Mouse (Mus musculus): Measurements from ENCODE around the gene Shisal1. TPM values are rescaled to one million over a fixed set of nuclear protein-coding genes. Genes with fewer than 3 reads are reported as not detected.

The Shisal1 gene
- total and polyA plus RNA-seq, 3 experiments = not detected

DNA sequence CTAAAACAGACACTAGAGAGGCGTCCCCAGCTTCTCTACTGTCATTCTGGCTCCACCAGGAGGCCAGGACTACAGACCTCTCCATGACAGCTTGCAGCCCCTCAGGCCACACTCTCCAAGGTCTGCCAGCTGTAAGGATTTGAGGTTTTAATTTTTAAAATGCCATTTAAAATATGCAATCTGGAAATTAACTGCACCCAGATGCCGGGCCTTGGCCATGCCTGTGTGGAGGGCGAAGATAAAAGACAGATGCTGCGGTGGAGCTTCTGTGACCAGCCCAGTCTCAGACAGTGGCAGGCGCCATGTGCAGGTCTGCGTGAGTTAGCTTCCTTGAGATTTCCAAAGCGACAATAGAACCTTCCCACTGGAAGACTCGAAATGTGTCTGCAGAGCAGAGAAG is 36.8 kb downstream of the Shisal1 start:
- H3K27ac ChIP-seq (ENCODE audit: control insufficient read depth, low read depth, low read length) = no peak overlapping the region
- H3K79me2 ChIP-seq (ENCODE audit: control insufficient read depth, insufficient read depth, low read length, poor library complexity) = no peaks in the 10 kb centered on the region
- no peak overlapping the region for H3K4me3 ChIP-seq (ENCODE audit: control insufficient read depth in 1 of 2, insufficient read depth in 1 of 2, low read depth in 2 of 2, low read length in 2 of 2)
- H3K4me1 ChIP-seq (ENCODE audit: control insufficient read depth in 1 of 2, insufficient read depth in 2 of 2, low read length in 2 of 2) = no peaks in the 10 kb centered on the region
- H3K27me3 ChIP-seq (ENCODE audit: control insufficient read depth in 1 of 2, insufficient read depth in 2 of 2, low read length in 2 of 2) = no peaks in the 10 kb centered on the region
- DNase-seq (ENCODE audit: low read depth, low spot score) = no peak
- no peaks in the 10 kb centered on the region for H3K36me3 ChIP-seq (ENCODE audit: control insufficient read depth in 1 of 2, insufficient read depth in 2 of 2, low read length in 2 of 2)
- H3K9me3 ChIP-seq (replicated peaks; ENCODE audit: insufficient read depth, low read length) = no peaks in the 10 kb centered on the region
- H3K9ac ChIP-seq (ENCODE audit: control insufficient read depth, low read depth, low read length, poor library complexity, severe bottlenecking) = no peak overlapping the region
- TF ChIP-seq ZNF384 (IDR thresholded peaks at IDR 0.05; ENCODE audit: low read depth, low read length) (no peak), MYB (IDR thresholded peaks at IDR 0.05; ENCODE audit: low read depth, low read length) (no peak), EP300 (IDR thresholded peaks at IDR 0.05; ENCODE audit: low read depth in 1 of 2, low read length in 2 of 2) (no peak), GABPA (IDR thresholded peaks at IDR 0.05; ENCODE audit: low read depth, low read length) (no peak), TAL1 (IDR thresholded peaks at IDR 0.05; ENCODE audit: low read length) (no peak), POLR2A (IDR thresholded peaks at IDR 0.05; ENCODE audit: control insufficient read depth in 1 of 2, insufficient read depth in 1 of 2, low read depth in 1 of 2, low read length in 2 of 2, poor library complexity in 1 of 2) (no peak), ZKSCAN1 (IDR thresholded peaks at IDR 0.05; ENCODE audit: low read depth, low read length) (no peak), MXI1 (IDR thresholded peaks at IDR 0.05; ENCODE audit: low read depth, low read length) (no peak), MAX (IDR thresholded peaks at IDR 0.05; ENCODE audit: low read length) (no peak), RCOR1 (IDR thresholded peaks at IDR 0.05; ENCODE audit: low read depth, low read length) (no peak), USF2 (IDR thresholded peaks at IDR 0.05; ENCODE audit: borderline replicate concordance in 1 of 2, insufficient read depth in 1 of 2, low read depth in 1 of 2, low read length in 2 of 2) (no peak), CTCF (IDR thresholded peaks at IDR 0.05 in 2 of 3, conservative IDR thresholded peaks at IDR 0.05 in 1 of 3; ENCODE audit: control insufficient read depth in 1 of 3, insufficient read depth in 1 of 3, low read depth in 2 of 3, low read length in 3 of 3, poor library complexity in 1 of 3, severe bottlenecking in 1 of 3) (no peak), HCFC1 (IDR thresholded peaks at IDR 0.05; ENCODE audit: low read depth, low read length) (no peak), NELFE (IDR thresholded peaks at IDR 0.05; ENCODE audit: low read depth, low read length) (no peak), ZC3H11A (IDR thresholded peaks at IDR 0.05; ENCODE audit: low read depth, low read length) (no peak), GATA1 (IDR thresholded peaks at IDR 0.05; ENCODE audit: low read depth, low read length) (no peak), MEF2A (IDR thresholded peaks at IDR 0.05; ENCODE audit: extremely low read depth, insufficient replicate concordance, low read depth, low read length, poor library complexity, severe bottlenecking) (no peak)

DNA sequence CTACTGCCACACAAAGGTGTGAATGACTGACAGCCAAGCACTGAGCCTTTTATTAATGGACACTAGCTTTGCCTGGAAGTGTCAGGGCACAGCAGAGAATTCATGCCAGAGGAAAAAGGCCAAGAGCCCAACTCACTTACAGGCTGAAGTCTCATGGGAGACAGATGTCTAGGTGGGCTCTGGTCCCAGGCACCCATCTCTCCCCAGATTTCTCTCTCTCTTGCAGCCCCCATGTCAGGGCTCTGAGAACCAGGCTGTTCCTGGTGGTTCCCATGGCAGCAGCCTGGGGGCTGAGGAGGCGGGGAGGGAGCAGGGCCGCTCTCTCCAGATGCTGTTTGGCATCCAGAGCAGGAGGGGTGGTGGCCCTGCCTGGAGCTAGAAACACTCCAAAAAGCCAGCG is 38.3 kb downstream of the Shisal1 start:
- TF ChIP-seq TAL1 (IDR thresholded peaks at IDR 0.05; ENCODE audit: low read length) (no peak), ELF1 (IDR thresholded peaks at IDR 0.05; ENCODE audit: low read depth, low read length) (no peak), USF1 (IDR thresholded peaks at IDR 0.05; ENCODE audit: low read depth, low read length) (no peak), E2F4 (IDR thresholded peaks at IDR 0.05; ENCODE audit: borderline replicate concordance, low read depth, low read length) (no peak), POLR2AphosphoS5 (IDR thresholded peaks at IDR 0.05; ENCODE audit: borderline replicate concordance, low read depth, low read length) (no peak), NELFE (IDR thresholded peaks at IDR 0.05; ENCODE audit: low read depth, low read length) (no peak), ZMIZ1 (IDR thresholded peaks at IDR 0.05; ENCODE audit: low read depth, low read length) (no peak), USF2 (IDR thresholded peaks at IDR 0.05; ENCODE audit: borderline replicate concordance in 1 of 2, insufficient read depth in 1 of 2, low read depth in 1 of 2, low read length in 2 of 2) (no peak), MYC (IDR thresholded peaks at IDR 0.05; ENCODE audit: low read depth, low read length) (no peak), SMC3 (IDR thresholded peaks at IDR 0.05; ENCODE audit: low read depth, low read length) (no peak), ZKSCAN1 (IDR thresholded peaks at IDR 0.05; ENCODE audit: low read depth, low read length) (no peak), MYB (IDR thresholded peaks at IDR 0.05; ENCODE audit: low read depth, low read length) (no peak), RAD21 (IDR thresholded peaks at IDR 0.05; ENCODE audit: low read depth, low read length) (no peak), KAT2A (conservative IDR thresholded peaks at IDR 0.05; ENCODE audit: low read depth, low read length) (no peak)

More for the DNA sequence above, 38.3 kb downstream of the Shisal1 start:
- H3K27ac ChIP-seq (ENCODE audit: control insufficient read depth, low read depth, low read length) = no peak overlapping the region
- H3K9me3 ChIP-seq (replicated peaks; ENCODE audit: insufficient read depth, low read length) = no peaks in the 10 kb centered on the region
- H3K79me2 ChIP-seq (ENCODE audit: control insufficient read depth, insufficient read depth, low read length, poor library complexity) = no peaks in the 10 kb centered on the region
- H3K27me3 ChIP-seq (ENCODE audit: control insufficient read depth in 1 of 2, insufficient read depth in 2 of 2, low read length in 2 of 2) = no peaks in the 10 kb centered on the region
- no peak for DNase-seq (ENCODE audit: low read depth, low spot score)
- no peaks in the 10 kb centered on the region for H3K36me3 ChIP-seq (ENCODE audit: control insufficient read depth in 1 of 2, insufficient read depth in 2 of 2, low read length in 2 of 2)
- H3K4me1 ChIP-seq (ENCODE audit: control insufficient read depth in 1 of 2, insufficient read depth in 2 of 2, low read length in 2 of 2) = no peaks in the 10 kb centered on the region
- H3K4me3 ChIP-seq (ENCODE audit: control insufficient read depth in 1 of 2, insufficient read depth in 1 of 2, low read depth in 2 of 2, low read length in 2 of 2) = no peak overlapping the region
- H3K9ac ChIP-seq (ENCODE audit: control insufficient read depth, low read depth, low read length, poor library complexity, severe bottlenecking) = no peak overlapping the region
